Mouse (Mus musculus): ENCODE data around the gene Eps8l2. TPM values are rescaled to one million over a fixed set of nuclear protein-coding genes. Genes with fewer than 3 reads are reported as not detected.

Gene Eps8l2
- polyA plus RNA-seq, 1 experiment from 2014 or later = 22.2 TPM

DNA sequence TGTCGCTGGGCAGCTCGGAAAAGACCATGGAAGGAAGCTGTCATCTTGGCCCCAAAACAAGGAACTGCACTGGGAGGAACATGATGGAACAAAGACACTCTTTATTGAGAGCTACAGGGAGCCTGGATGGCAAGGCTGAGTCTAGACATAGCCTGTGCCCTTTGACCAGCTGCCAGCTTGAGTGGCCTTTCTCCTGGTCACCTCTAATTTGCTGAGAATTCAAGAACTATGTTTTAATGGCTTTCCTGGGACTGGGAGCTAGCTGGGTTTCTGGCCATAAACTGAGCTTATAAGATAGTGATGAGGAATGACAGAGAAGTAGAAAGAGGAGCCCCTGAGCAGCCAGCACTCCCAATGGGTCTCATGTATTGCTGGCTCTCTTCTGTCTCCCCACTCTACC lies 4.5 kb downstream of the Eps8l2 start:
- Histone ChIP-seq H3K9ac (replicated peaks) (0 out of 2 replicates have a peak overlapping the region, but pooled peaks have one; percentile 16), H3K4me3 (ENCODE audit: low read depth, low read length) (no peak overlapping the region), H3K27me3 (ENCODE audit: insufficient read depth, low read length) (no peaks in the 10 kb centered on the region), H3K36me3 (replicated peaks; ENCODE audit: insufficient read depth, low read length) (peaks cover 4% of the 10 kb centered on the region), H3K4me2 (ENCODE audit: low read depth, low read length) (peak overlapping the region; percentile 18; the same call in 1 of the 2 replicates), H3K9me3 (ENCODE audit: low read length) (no peaks in the 10 kb centered on the region), H3K27ac (ENCODE audit: low read depth) (peak overlapping the region; percentile 70; the same call in 1 of the 2 replicates), H3K4me1 (ENCODE audit: insufficient read depth) (peaks cover 22% of the 10 kb centered on the region)
- no peak for TF ChIP-seq EP300 (IDR thresholded peaks at IDR 0.05; ENCODE audit: low read depth)
- TF ChIP-seq CTCF (IDR thresholded peaks at IDR 0.05; ENCODE audit: low read depth) = no peak
- DNase-seq (no peak), ATAC-seq (no peak)
- 66% methylated on average over 2 of the region's 2 CpGs for WGBS (ENCODE audit: insufficient replicate concordance)

DNA sequence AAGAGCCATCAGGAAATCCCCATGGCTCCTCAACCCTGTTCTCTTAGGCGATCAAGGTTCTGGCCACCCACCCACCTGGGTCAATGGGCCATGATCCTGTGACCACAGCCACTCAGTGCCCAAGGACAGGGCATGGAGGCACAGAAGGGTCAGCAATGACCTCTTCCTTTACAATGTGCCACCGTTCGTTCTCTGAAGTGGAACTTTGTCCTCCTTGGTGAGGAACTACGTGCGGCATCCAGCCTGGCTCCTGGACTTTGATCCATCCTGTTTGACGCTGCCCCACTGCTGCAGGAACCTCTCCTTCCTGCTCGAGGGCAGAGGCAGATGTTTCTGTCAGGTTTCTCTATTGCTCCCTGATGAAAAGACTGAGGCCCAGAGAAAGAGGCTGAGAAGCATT lies 5.0 kb downstream of the Eps8l2 start:
- Histone ChIP-seq H3K27ac (ENCODE audit: low read depth) (peak overlapping the region; percentile 70; the same call in 1 of the 2 replicates), H3K4me1 (ENCODE audit: insufficient read depth) (peaks cover 18% of the 10 kb centered on the region), H3K9me3 (ENCODE audit: low read length) (no peaks in the 10 kb centered on the region), H3K4me3 (ENCODE audit: low read depth, low read length) (no peak overlapping the region), H3K9ac (replicated peaks) (0 out of 2 replicates have a peak overlapping the region, but pooled peaks have one; percentile 16), H3K4me2 (ENCODE audit: low read depth, low read length) (peak overlapping the region; percentile 18; the same call in 1 of the 2 replicates), H3K36me3 (replicated peaks; ENCODE audit: insufficient read depth, low read length) (peaks cover 4% of the 10 kb centered on the region), H3K27me3 (ENCODE audit: insufficient read depth, low read length) (no peaks in the 10 kb centered on the region)
- ATAC-seq = no peak
- 59% methylated on average over 7 of the region's 7 CpGs for WGBS (ENCODE audit: insufficient replicate concordance)
- TF ChIP-seq CTCF (IDR thresholded peaks at IDR 0.05; ENCODE audit: low read depth) (no peak), EP300 (IDR thresholded peaks at IDR 0.05; ENCODE audit: low read depth) (no peak)
- DNase-seq = no peak

DNA sequence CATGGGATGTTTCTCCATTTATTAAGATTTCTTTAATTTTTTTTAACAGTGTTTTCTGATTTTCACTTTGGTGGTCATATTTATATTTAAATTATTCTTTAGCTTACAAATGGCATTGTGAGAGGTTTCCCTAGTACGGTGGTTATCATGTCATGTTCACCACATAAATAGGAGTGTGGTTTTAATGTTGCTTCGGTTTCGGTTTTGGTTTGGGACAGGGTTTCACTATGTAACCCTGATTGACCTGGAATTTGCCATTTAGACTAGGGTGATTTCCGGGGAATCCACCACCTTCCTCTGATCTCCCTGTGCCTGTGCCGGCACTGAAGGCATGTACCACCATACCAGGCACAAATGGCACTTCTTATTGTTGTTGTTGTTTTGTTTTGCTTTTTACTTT lies 6.1 kb downstream of the Eps8l2 start:
- Histone ChIP-seq H3K4me2 (ENCODE audit: low read depth, low read length) (no peak overlapping the region), H3K27me3 (ENCODE audit: insufficient read depth, low read length) (no peaks in the 10 kb centered on the region), H3K9me3 (ENCODE audit: low read length) (no peaks in the 10 kb centered on the region), H3K4me1 (ENCODE audit: insufficient read depth) (peaks cover 13% of the 10 kb centered on the region), H3K9ac (replicated peaks) (no peak overlapping the region), H3K27ac (ENCODE audit: low read depth) (no peak overlapping the region), H3K4me3 (ENCODE audit: low read depth, low read length) (no peak overlapping the region), H3K36me3 (replicated peaks; ENCODE audit: insufficient read depth, low read length) (peaks cover 4% of the 10 kb centered on the region)
- no peak for TF ChIP-seq EP300 (IDR thresholded peaks at IDR 0.05; ENCODE audit: low read depth)
- no peak for TF ChIP-seq CTCF (IDR thresholded peaks at IDR 0.05; ENCODE audit: low read depth)
- WGBS (ENCODE audit: insufficient replicate concordance) = 75% methylated on average over 5 of the region's 5 CpGs
- no peak for DNase-seq
- ATAC-seq = no peak

DNA sequence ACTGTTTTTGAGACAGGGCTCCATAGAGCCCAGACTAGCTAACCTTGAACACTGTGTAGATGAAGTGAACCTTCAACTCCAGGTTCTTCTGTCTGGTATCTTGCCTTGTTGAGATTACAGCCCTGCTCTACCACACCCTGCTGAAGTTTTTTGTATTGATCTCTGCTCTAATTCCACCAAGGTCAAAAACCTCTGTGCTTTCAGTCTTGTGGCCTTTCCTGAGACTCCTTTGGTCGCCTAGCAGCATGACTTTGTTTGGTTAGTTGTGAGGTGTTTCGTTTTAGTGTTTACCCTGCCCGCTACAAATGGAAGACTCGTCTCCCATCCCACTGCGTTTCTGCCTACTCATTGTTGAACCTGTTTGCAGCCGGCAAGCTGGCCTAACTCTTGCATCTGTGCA lies 12.4 kb downstream of the Eps8l2 start:
- Histone ChIP-seq H3K4me2 (ENCODE audit: low read depth, low read length) (no peak overlapping the region), H3K36me3 (replicated peaks; ENCODE audit: insufficient read depth, low read length) (0 out of 2 replicates have a peak, but pooled peaks cover 5% of the 10 kb centered on the region), H3K4me3 (ENCODE audit: low read depth, low read length) (no peak overlapping the region), H3K9ac (replicated peaks) (no peak overlapping the region), H3K27me3 (ENCODE audit: insufficient read depth, low read length) (no peaks in the 10 kb centered on the region), H3K27ac (ENCODE audit: low read depth) (0 out of 2 replicates have a peak overlapping the region, but pooled peaks have one; percentile 12), H3K4me1 (ENCODE audit: insufficient read depth) (no peaks in the 10 kb centered on the region), H3K9me3 (ENCODE audit: low read length) (no peaks in the 10 kb centered on the region)
- DNase-seq = no peak
- TF ChIP-seq EP300 (IDR thresholded peaks at IDR 0.05; ENCODE audit: low read depth) (no peak), CTCF (IDR thresholded peaks at IDR 0.05; ENCODE audit: low read depth) (no peak)
- peak; percentile 57; the same call in 1 of the 2 replicates for ATAC-seq
- WGBS (ENCODE audit: insufficient replicate concordance) = 60% methylated on average over 6 of the region's 6 CpGs

DNA sequence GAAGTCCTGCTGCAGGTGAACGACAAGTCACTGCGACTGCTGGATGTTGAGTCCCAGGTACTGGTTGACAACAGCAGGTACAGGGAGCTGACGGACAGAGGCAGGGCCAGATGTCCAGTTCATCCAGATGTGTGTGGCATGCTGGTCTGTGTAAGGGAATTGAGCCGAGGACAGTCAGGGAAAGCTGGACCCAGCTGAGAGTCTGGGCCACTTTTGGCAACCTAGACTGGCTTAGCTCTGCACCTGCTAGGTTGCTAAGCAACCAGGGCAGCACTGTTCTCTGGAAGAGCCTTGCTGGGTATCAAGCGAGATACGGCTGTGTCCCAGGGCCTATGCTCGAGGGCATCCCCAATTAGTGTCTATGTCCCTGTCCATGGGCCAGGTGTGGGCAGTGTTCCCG lies 16.4 kb downstream of the Eps8l2 start:
- 82% methylated on average over 8 of the region's 8 CpGs for WGBS (ENCODE audit: insufficient replicate concordance)
- H3K4me2 ChIP-seq (ENCODE audit: low read depth, low read length) = no peak overlapping the region
- no peaks in the 10 kb centered on the region for H3K9me3 ChIP-seq (ENCODE audit: low read length)
- peaks cover 11% of the 10 kb centered on the region; the same call in 1 of the 2 replicates for H3K36me3 ChIP-seq (replicated peaks; ENCODE audit: insufficient read depth, low read length)
- H3K9ac ChIP-seq (replicated peaks) = no peak overlapping the region
- no peak for TF ChIP-seq EP300 (IDR thresholded peaks at IDR 0.05; ENCODE audit: low read depth)
- TF ChIP-seq CTCF (IDR thresholded peaks at IDR 0.05; ENCODE audit: low read depth) = no peak
- H3K4me1 ChIP-seq (ENCODE audit: insufficient read depth) = no peaks in the 10 kb centered on the region
- H3K4me3 ChIP-seq (ENCODE audit: low read depth, low read length) = no peak overlapping the region
- H3K27ac ChIP-seq (ENCODE audit: low read depth) = no peak overlapping the region
- H3K27me3 ChIP-seq (ENCODE audit: insufficient read depth, low read length) = no peaks in the 10 kb centered on the region
- DNase-seq (no peak), ATAC-seq (no peak)

DNA sequence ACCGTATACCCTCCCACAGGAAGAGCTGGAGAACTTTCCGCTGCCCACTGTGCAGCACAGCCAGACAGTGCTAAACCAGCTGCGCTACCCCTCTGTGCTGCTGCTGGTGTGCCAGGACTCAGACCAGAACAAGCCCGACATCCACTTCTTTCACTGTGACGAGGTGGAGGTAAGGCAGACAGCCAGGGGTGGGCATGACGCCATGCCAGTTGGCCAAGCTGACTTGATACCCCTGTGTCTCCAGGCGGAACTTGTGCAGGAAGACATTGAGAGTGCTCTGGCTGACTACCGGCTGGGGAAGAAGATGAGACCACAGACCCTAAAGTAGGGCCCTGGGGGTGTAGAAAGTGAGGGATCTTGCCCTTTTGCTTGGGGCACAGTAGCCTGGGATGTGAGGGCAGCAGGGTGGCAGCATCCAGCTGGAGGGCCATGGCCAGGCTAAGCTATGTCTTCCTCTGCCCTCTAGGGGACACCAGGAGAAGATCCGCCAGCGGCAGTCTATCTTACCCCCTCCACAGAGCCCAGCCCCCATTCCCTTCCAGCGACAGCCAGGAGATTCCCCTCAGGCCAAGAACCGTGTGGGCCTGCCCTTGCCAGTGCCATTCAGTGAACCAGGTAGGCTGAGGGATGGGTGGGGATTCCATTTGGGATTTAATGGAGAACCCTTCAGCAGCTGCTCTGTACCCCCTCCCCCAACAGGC lies 17.1 kb downstream of the Eps8l2 start:
- TF ChIP-seq EP300 (IDR thresholded peaks at IDR 0.05; ENCODE audit: low read depth) = no peak
- TF ChIP-seq CTCF (IDR thresholded peaks at IDR 0.05; ENCODE audit: low read depth) = peak; percentile 51
- H3K9me3 ChIP-seq (ENCODE audit: low read length) = no peaks in the 10 kb centered on the region
- ATAC-seq = no peak

More for the DNA sequence above, 17.1 kb downstream of the Eps8l2 start:
- H3K27ac ChIP-seq (ENCODE audit: low read depth) = no peak overlapping the region
- H3K27me3 ChIP-seq (ENCODE audit: insufficient read depth, low read length) = no peaks in the 10 kb centered on the region
- peaks cover 11% of the 10 kb centered on the region; the same call in 1 of the 2 replicates for H3K36me3 ChIP-seq (replicated peaks; ENCODE audit: insufficient read depth, low read length)
- no peak overlapping the region for H3K4me3 ChIP-seq (ENCODE audit: low read depth, low read length)
- 74% methylated on average over 12 of the region's 12 CpGs for WGBS (ENCODE audit: insufficient replicate concordance)
- H3K4me2 ChIP-seq (ENCODE audit: low read depth, low read length) = no peak overlapping the region
- no peaks in the 10 kb centered on the region for H3K4me1 ChIP-seq (ENCODE audit: insufficient read depth)
- H3K9ac ChIP-seq (replicated peaks) = no peak overlapping the region
- DNase-seq = no peak

Measured in liver, postnatal 0 days (tissue).